Mouse (Mus musculus) midbrain, embryonic 10.5 days (tissue): Measurements from ENCODE around the gene Bach1. TPM values are rescaled to one million over a fixed set of nuclear protein-coding genes. Genes with fewer than 3 reads are reported as not detected.

Experiments
- DNase-seq: peaks from one replicate; pipeline ENCODE4 v3.0.0-alpha.2; 2017; ENCODE audit warnings: low spot score
- H3K27ac ChIP-seq: fragments of 300-500 bp; sonication (generic); replicated peaks from 2 replicates; pipeline ENCODE4 v1.5.1; 2016; ENCODE audit warnings: mild to moderate bottlenecking
- H3K27me3 ChIP-seq: fragments of 300-500 bp; sonication (generic); 2 replicates; pipeline ENCODE4 v1.6.1; 2016; ENCODE audit warnings: low read depth, mild to moderate bottlenecking; ENCODE audit not compliant: poor library complexity, severe bottlenecking
- H3K36me3 ChIP-seq: fragments of 300-500 bp; sonication (generic); 2 replicates; pipeline ENCODE4 v1.6.1; 2016; ENCODE audit warnings: mild to moderate bottlenecking, moderate library complexity
- H3K4me1 ChIP-seq: fragments of 300-500 bp; sonication (generic); 2 replicates; pipeline ENCODE4 v1.6.1; 2016
- H3K4me3 ChIP-seq: fragments of 300-500 bp; sonication (generic); 2 replicates; pipeline ENCODE4 v1.5.1; 2016; ENCODE audit warnings: mild to moderate bottlenecking, moderate library complexity
- H3K9me3 ChIP-seq: fragments of 300-500 bp; sonication (generic); replicated peaks from 2 replicates; pipeline ENCODE4 v1.6.1; 2016; ENCODE audit warnings: mild to moderate bottlenecking
- WGBS: fragments of 180-500 bp; shearing (Covaris S2); methylation state at CpG from one replicate; pipeline ENCODE4 v1.1.7; 2016; 5-methylcytosine and 5-hydroxymethylcytosine counted together
- polyA plus RNA-seq: library from polyadenylated mRNA; unstranded; fragments of >200 nt; fragmentation: Nextera tagmentation; extraction: Ambion mirVana; gene quantifications from 2 replicates; pipeline ENCODE4 v1.2.1, GENCODE M21; 2016

The Bach1 gene
- 12.9 and 14.4 TPM in 2 replicates for polyA plus RNA-seq

GRCm38 (mm10) chr16:87698692-87699305 is at the start of gene Bach1:
TSS of gene Bach1 (plus strand) at chr16:87698945.
- under 1% methylated on average over 84 of the region's 84 CpGs for WGBS

GRCm38 (mm10) chr16:87652344-87652743 is 46.4 kb upstream of the Bach1 start:
- H3K36me3 ChIP-seq: no peaks in the 10 kb centered on the region
- no peak overlapping the region for H3K27ac ChIP-seq
- 77% methylated on average over 8 of the region's 8 CpGs for WGBS
- no peaks in the 10 kb centered on the region for H3K27me3 ChIP-seq
- 0 out of 2 replicates have a peak, but pooled peaks cover 3% of the 10 kb centered on the region for H3K4me1 ChIP-seq
- no peak overlapping the region for H3K4me3 ChIP-seq
- no peak for DNase-seq
- no peaks in the 10 kb centered on the region for H3K9me3 ChIP-seq

More at GRCm38 (mm10) chr16:87698692-87699305, at the start of gene Bach1:
- Histone ChIP-seq H3K27ac (peak within 1 kb of the TSS; percentile 98), H3K4me3 (peak within 1 kb of the TSS; percentile 88), H3K9me3 (no peaks in the 10 kb centered on the region), H3K36me3 (no peaks in the 10 kb centered on the region), H3K27me3 (peaks cover 8% of the 10 kb centered on the region), H3K4me1 (peaks cover 41% of the 10 kb centered on the region)
- peak; percentile 96 for DNase-seq

- Histone ChIP-seq H3K36me3 (no peaks in the 10 kb centered on the region), H3K27me3 (no peaks in the 10 kb centered on the region), H3K4me1 (0 out of 2 replicates have a peak, but pooled peaks cover 3% of the 10 kb centered on the region), H3K27ac (no peak overlapping the region), H3K4me3 (no peak overlapping the region), H3K9me3 (no peaks in the 10 kb centered on the region)
- no peak for DNase-seq
- WGBS: 88% methylated on average over 13 of the region's 13 CpGs
Observed at GRCm38 (mm10) chr16:87652924-87653323, 45.8 kb upstream of the Bach1 start.

GRCm38 (mm10) chr16:87654016-87654575 is 44.6 kb upstream of the Bach1 start:
- DNase-seq: no peak
- 89% methylated on average over 11 of the region's 11 CpGs for WGBS
- H3K9me3 ChIP-seq: no peaks in the 10 kb centered on the region
- H3K27ac ChIP-seq: no peak overlapping the region
- H3K4me1 ChIP-seq: 0 out of 2 replicates have a peak, but pooled peaks cover 3% of the 10 kb centered on the region
- H3K27me3 ChIP-seq: no peaks in the 10 kb centered on the region
- no peaks in the 10 kb centered on the region for H3K36me3 ChIP-seq
- no peak overlapping the region for H3K4me3 ChIP-seq

GRCm38 (mm10) chr16:87655005-87655404 is 43.7 kb upstream of the Bach1 start:
- H3K27me3 ChIP-seq: no peaks in the 10 kb centered on the region
- H3K9me3 ChIP-seq: no peaks in the 10 kb centered on the region
- no peak for DNase-seq
- H3K27ac ChIP-seq: no peak overlapping the region
- no peak overlapping the region for H3K4me3 ChIP-seq
- WGBS: 86% methylated on average over 5 of the region's 5 CpGs
- 0 out of 2 replicates have a peak, but pooled peaks cover 3% of the 10 kb centered on the region for H3K4me1 ChIP-seq
- H3K36me3 ChIP-seq: no peaks in the 10 kb centered on the region

GRCm38 (mm10) chr16:87655579-87655978 is 43.2 kb upstream of the Bach1 start:
- no peak overlapping the region for H3K27ac ChIP-seq
- no peak overlapping the region for H3K4me3 ChIP-seq
- no peak for DNase-seq
- H3K9me3 ChIP-seq: no peaks in the 10 kb centered on the region
- H3K36me3 ChIP-seq: no peaks in the 10 kb centered on the region
- WGBS: 93% methylated on average over 9 of the region's 9 CpGs
- 0 out of 2 replicates have a peak, but pooled peaks cover 3% of the 10 kb centered on the region for H3K4me1 ChIP-seq
- no peaks in the 10 kb centered on the region for H3K27me3 ChIP-seq

- Histone ChIP-seq H3K4me1 (0 out of 2 replicates have a peak, but pooled peaks cover 3% of the 10 kb centered on the region), H3K27ac (no peak overlapping the region), H3K36me3 (no peaks in the 10 kb centered on the region), H3K27me3 (no peaks in the 10 kb centered on the region), H3K9me3 (no peaks in the 10 kb centered on the region), H3K4me3 (no peak overlapping the region)
- WGBS: 85% methylated on average over 4 of the region's 4 CpGs
- no peak for DNase-seq
Observed at GRCm38 (mm10) chr16:87656771-87657170, 42.0 kb upstream of the Bach1 start.

- Histone ChIP-seq H3K36me3 (no peaks in the 10 kb centered on the region), H3K27ac (no peak overlapping the region), H3K4me3 (no peak overlapping the region), H3K4me1 (0 out of 2 replicates have a peak, but pooled peaks cover 3% of the 10 kb centered on the region), H3K9me3 (no peaks in the 10 kb centered on the region), H3K27me3 (no peaks in the 10 kb centered on the region)
- DNase-seq: no peak
- 96% methylated on average over 9 of the region's 9 CpGs for WGBS
Observed at GRCm38 (mm10) chr16:87657291-87657690, 41.5 kb upstream of the Bach1 start.

- Histone ChIP-seq H3K4me1 (no peaks in the 10 kb centered on the region), H3K4me3 (no peak overlapping the region), H3K27ac (no peak overlapping the region), H3K36me3 (no peaks in the 10 kb centered on the region), H3K9me3 (no peaks in the 10 kb centered on the region), H3K27me3 (no peaks in the 10 kb centered on the region)
- DNase-seq: no peak
- WGBS: 83% methylated on average over 12 of the region's 12 CpGs
Observed at GRCm38 (mm10) chr16:87661024-87661471, 37.7 kb upstream of the Bach1 start.

GRCm38 (mm10) chr16:87661636-87662035 is 37.1 kb upstream of the Bach1 start:
- no peak for DNase-seq
- Histone ChIP-seq H3K4me1 (no peaks in the 10 kb centered on the region), H3K27ac (no peak overlapping the region), H3K9me3 (no peaks in the 10 kb centered on the region), H3K36me3 (no peaks in the 10 kb centered on the region), H3K27me3 (no peaks in the 10 kb centered on the region), H3K4me3 (no peak overlapping the region)
- 88% methylated on average over 8 of the region's 8 CpGs for WGBS

GRCm38 (mm10) chr16:87662528-87662927 is 36.2 kb upstream of the Bach1 start:
- WGBS: 93% methylated on average over 2 of the region's 2 CpGs
- no peak for DNase-seq
- Histone ChIP-seq H3K4me3 (no peak overlapping the region), H3K27ac (no peak overlapping the region), H3K4me1 (no peaks in the 10 kb centered on the region), H3K36me3 (no peaks in the 10 kb centered on the region), H3K27me3 (no peaks in the 10 kb centered on the region), H3K9me3 (no peaks in the 10 kb centered on the region)

GRCm38 (mm10) chr16:87663890-87664289 is 34.9 kb upstream of the Bach1 start:
- WGBS: 86% methylated on average over 6 of the region's 6 CpGs
- no peak for DNase-seq
- H3K9me3 ChIP-seq: no peaks in the 10 kb centered on the region

GRCm38 (mm10) chr16:87665246-87665645 is 33.5 kb upstream of the Bach1 start:
- Histone ChIP-seq H3K27me3 (no peaks in the 10 kb centered on the region), H3K4me1 (no peaks in the 10 kb centered on the region), H3K36me3 (no peaks in the 10 kb centered on the region), H3K27ac (no peak overlapping the region), H3K4me3 (no peak overlapping the region), H3K9me3 (no peaks in the 10 kb centered on the region)
- WGBS: 81% methylated on average over 9 of the region's 9 CpGs
- no peak for DNase-seq

More at GRCm38 (mm10) chr16:87663890-87664289, 34.9 kb upstream of the Bach1 start:
- Histone ChIP-seq H3K4me3 (no peak overlapping the region), H3K27me3 (no peaks in the 10 kb centered on the region), H3K4me1 (no peaks in the 10 kb centered on the region), H3K36me3 (no peaks in the 10 kb centered on the region), H3K27ac (no peak overlapping the region)
